Mouse (Mus musculus): ENCODE measurements around the gene Cox19. TPM values are rescaled to one million over a fixed set of nuclear protein-coding genes. Genes with fewer than 3 reads are reported as not detected.

Gene Cox19
- polyA plus RNA-seq, 1 experiment: 19.9 TPM

DNA sequence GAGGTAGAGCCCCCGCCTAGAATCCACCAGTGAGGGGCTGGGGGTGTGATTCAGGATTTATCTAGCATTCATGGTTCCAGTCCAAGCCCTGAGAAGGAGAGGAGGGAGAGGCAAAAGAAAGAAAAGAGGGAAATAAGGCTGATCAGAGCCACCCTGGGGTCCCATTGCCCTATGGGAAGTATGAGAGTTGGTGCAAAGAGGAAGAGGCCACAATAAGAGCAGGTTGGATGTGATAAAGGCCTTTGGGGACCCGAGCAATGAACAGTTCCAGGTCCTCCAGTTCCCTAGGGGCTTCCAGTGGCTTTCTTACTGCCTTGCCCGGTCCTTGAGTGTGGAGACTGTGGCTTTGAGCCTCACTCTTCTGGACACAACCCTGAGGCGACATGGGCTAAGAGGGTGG, 63.4 kb downstream of the Cox19 start:
- H3K4me1 ChIP-seq (ENCODE audit: control insufficient read depth, insufficient read depth, low read length): peaks cover 5% of the 10 kb centered on the region
- H3K27me3 ChIP-seq (ENCODE audit: control insufficient read depth, insufficient read depth, low read length, poor library complexity, severe bottlenecking): no peaks in the 10 kb centered on the region
- H3K36me3 ChIP-seq (ENCODE audit: control insufficient read depth, insufficient read depth, low read length, poor library complexity, severe bottlenecking): no peaks in the 10 kb centered on the region
- H3K9ac ChIP-seq (ENCODE audit: low read depth, poor library complexity, severe bottlenecking): no peak overlapping the region
- TF ChIP-seq CTCF (IDR thresholded peaks at IDR 0.05; ENCODE audit: low read depth, low read length) (no peak), POLR2A (IDR thresholded peaks at IDR 0.05; ENCODE audit: insufficient read depth, low read length) (no peak), EP300 (IDR thresholded peaks at IDR 0.05; ENCODE audit: insufficient read depth, low read depth, low read length) (no peak)
- H3K27ac ChIP-seq (ENCODE audit: insufficient read depth, low read length): no peak overlapping the region; the same call in 1 of the 2 replicates
- no peak overlapping the region for H3K4me3 ChIP-seq (ENCODE audit: low read depth, low read length)
- H3K9me3 ChIP-seq (replicated peaks; ENCODE audit: control insufficient read depth, insufficient read depth, low read length, poor library complexity, severe bottlenecking): no peaks in the 10 kb centered on the region

DNA sequence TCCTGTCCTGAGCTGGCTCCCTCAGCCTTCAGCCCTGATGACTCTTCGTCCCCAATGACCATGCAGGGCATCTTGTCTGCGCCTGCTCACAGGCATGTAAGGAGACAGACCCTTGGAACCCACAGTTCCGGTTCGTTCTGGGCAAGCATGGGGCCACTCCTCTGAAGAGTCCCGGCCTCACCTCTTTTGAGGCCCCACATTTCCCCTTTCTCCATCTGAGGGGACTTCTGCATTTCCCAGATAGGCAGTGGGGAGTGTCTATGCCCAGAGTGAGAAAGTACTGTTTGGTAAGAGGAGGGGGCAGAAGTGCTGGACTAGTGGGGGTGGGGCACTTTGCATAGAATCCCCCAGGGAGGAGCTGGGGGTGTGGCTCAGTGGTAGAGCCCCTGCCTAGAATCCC, 64.1 kb downstream of the Cox19 start:
- no peak for TF ChIP-seq EP300 (IDR thresholded peaks at IDR 0.05; ENCODE audit: insufficient read depth, low read depth, low read length)
- H3K4me3 ChIP-seq (ENCODE audit: low read depth, low read length): no peak overlapping the region
- no peaks in the 10 kb centered on the region for H3K36me3 ChIP-seq (ENCODE audit: control insufficient read depth, insufficient read depth, low read length, poor library complexity, severe bottlenecking)
- H3K27ac ChIP-seq (ENCODE audit: insufficient read depth, low read length): no peak overlapping the region
- no peaks in the 10 kb centered on the region for H3K9me3 ChIP-seq (replicated peaks; ENCODE audit: control insufficient read depth, insufficient read depth, low read length, poor library complexity, severe bottlenecking)
- H3K9ac ChIP-seq (ENCODE audit: low read depth, poor library complexity, severe bottlenecking): no peak overlapping the region
- H3K4me1 ChIP-seq (ENCODE audit: control insufficient read depth, insufficient read depth, low read length): peaks cover 5% of the 10 kb centered on the region
- H3K27me3 ChIP-seq (ENCODE audit: control insufficient read depth, insufficient read depth, low read length, poor library complexity, severe bottlenecking): no peaks in the 10 kb centered on the region

Other genes with a start within 250 kb of the Cox19 start
- 8.2 and 9.4 TPM in 2 replicates for gene Prkar1b, start 201.4 kb downstream of the Cox19 start, polyA plus RNA-seq (2011; ENCODE audit: insufficient read depth, insufficient read length, low read depth, missing spikeins)
- gene Dnaaf5, start 201.2 kb downstream of the Cox19 start, polyA plus RNA-seq (2011; ENCODE audit: insufficient read depth, insufficient read length, low read depth, missing spikeins): 21.6 and 22.6 TPM in 2 replicates
- gene Sun1, start 150.8 kb downstream of the Cox19 start, polyA plus RNA-seq (2011; ENCODE audit: insufficient read depth, insufficient read length, low read depth, missing spikeins): 74.1 and 84.2 TPM in 2 replicates
- gene Get4, start 99.1 kb downstream of the Cox19 start, polyA plus RNA-seq (2011; ENCODE audit: insufficient read depth, insufficient read length, low read depth, missing spikeins): 55.9 and 67.7 TPM in 2 replicates
- 16.5 and 17.0 TPM in 2 replicates for gene Adap1, start 25.8 kb downstream of the Cox19 start, polyA plus RNA-seq (2011; ENCODE audit: insufficient read depth, insufficient read length, low read depth, missing spikeins)
- gene Cyp2w1, start 1.2 kb upstream of the Cox19 start, polyA plus RNA-seq (2011; ENCODE audit: insufficient read depth, insufficient read length, low read depth, missing spikeins): not detected in 2 replicates
- gene Gpr146, start 26.3 kb upstream of the Cox19 start, polyA plus RNA-seq (2011; ENCODE audit: insufficient read depth, insufficient read length, low read depth, missing spikeins): 0.82 and 0.91 TPM in 2 replicates
- gene C130050O18Rik, start 53.9 kb upstream of the Cox19 start, polyA plus RNA-seq (2011; ENCODE audit: insufficient read depth, insufficient read length, low read depth, missing spikeins): not detected in 2 replicates
- gene Gper1, start 71.7 kb upstream of the Cox19 start, polyA plus RNA-seq (2011; ENCODE audit: insufficient read depth, insufficient read length, low read depth, missing spikeins): not detected in 2 replicates
- gene 3110082I17Rik, start 109.1 kb upstream of the Cox19 start, polyA plus RNA-seq (2011; ENCODE audit: insufficient read depth, insufficient read length, low read depth, missing spikeins): 44.5 and 48.7 TPM in 2 replicates
- 10.7 and 11.3 TPM in 2 replicates for gene Zfand2a, start 133.1 kb upstream of the Cox19 start, polyA plus RNA-seq (2011; ENCODE audit: insufficient read depth, insufficient read length, low read depth, missing spikeins)
- not detected in 2 replicates for gene Uncx, start 192.1 kb upstream of the Cox19 start, polyA plus RNA-seq (2011; ENCODE audit: insufficient read depth, insufficient read length, low read depth, missing spikeins)